Mouse (Mus musculus) right cerebral cortex, postnatal 36 days (tissue): ENCODE measurements around the gene Pcdh19.
"Not testable (repeated sequence)": the region's sequence is repeated elsewhere in the genome, so short reads cannot be mapped to it uniquely, and the experiment has no call there.

Experiments
- DNase-seq, 2 experiments: peaks; one replicate each; pipeline ENCODE4 v3.0.0; 2022; ENCODE audit warnings: low spot score in 2 of 2, mixed read lengths in 1 of 2

Gene Pcdh19

DNA sequence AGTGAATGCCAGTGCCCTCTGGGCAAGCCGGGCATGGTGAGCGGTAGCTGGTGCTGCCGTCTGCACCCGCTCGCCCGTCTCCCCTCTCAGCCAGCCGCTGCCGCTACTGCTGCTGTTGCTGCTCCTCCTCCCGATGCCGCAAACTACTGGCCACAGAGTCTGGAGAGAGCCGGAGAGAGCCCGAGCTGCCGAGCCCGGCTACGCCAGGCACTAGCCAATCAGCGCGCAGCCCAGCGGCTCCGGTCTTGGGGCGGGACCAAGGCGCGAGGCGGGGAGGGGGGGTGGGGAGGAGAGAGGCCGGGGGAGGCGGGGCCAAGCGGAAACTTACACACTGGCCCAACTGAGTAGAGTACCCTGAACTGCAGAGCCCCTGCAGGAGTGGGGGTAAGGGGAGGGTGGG lies at the start of gene Pcdh19:
Gene Pcdh19 (minus strand): TSS at position 148 of the 400 bp plus-strand sequence.
- DNase-seq = peak; percentile 67 to 73

DNA sequence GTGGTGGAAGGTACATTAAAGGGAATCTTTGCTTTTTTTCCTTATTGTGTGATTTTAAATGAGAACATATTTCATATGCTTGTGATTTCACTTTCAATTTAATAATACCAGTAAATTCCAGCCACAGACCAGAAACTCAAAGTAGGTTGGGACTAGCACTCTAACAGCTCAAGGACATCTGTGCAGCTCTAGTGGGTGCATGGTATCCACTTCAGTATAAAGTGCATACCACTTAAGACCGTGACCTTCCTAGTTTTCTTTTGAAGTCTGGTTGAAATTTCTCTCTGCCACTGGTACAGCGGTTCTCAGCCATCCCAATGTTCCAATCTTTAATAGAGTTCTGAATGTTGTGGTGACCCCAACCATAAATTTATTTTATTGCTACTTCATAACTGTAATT lies 47.1 kb upstream of the Pcdh19 start:
- no peak for DNase-seq

DNA sequence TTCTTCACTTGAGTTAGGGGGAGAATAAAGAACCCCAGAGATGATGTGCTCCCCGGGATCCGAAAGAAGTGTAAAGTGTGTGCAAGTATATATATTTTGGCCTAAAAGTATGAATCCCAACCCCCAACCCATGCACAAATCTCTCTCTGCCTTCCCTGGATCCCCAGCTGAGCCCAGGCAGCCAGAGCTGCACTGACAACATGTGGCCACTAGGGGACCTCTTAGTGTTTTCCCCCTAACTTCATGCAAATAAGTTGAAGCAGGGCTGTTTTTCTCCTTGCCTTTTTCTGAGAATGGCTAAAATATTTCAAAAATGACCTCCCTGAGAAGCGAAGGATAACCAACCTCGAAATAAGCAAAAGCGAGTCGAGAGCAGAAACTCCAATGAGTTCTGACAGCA lies 46.2 kb upstream of the Pcdh19 start:
- DNase-seq = peak in 1 of 2 experiments; percentile 1

DNA sequence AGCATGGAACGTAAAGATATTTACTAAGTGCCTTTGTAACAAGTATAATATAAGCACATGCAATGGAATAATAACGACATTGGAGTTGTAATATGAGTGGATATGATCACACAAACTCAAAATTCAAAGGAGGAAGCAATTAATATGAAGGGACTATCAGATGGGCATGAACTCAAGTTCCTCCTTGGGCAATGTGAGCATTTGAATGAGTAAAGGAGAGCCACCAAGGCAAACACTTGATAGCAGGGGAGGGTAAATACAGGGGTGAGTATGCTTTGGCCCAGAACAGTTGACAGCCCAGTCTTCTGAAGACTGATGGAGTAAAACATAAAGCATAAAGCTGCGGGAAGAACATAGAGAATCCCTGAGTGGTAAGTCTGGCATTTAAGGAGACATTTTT lies 32.7 kb upstream of the Pcdh19 start:
- no peak for DNase-seq

DNA sequence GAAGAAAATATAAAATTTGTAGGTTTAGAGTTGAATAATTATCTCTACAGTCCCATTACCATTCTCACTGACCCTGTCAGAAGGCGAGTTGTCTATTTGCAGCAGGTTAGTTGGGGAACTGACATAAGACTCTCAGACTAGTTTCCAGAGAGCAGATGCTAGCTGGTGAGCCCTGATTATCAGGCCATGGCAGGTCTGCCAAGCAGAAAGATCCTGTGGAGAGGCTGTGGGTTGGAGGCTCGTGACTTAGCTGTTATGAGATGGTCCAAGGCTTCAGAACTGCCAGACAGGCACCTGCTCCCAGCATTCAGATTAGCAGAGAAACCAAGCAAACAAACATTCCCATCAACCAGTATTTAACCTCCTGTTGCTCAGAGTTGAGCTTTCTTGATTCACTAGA lies 21.8 kb upstream of the Pcdh19 start:
- no peak for DNase-seq

DNA sequence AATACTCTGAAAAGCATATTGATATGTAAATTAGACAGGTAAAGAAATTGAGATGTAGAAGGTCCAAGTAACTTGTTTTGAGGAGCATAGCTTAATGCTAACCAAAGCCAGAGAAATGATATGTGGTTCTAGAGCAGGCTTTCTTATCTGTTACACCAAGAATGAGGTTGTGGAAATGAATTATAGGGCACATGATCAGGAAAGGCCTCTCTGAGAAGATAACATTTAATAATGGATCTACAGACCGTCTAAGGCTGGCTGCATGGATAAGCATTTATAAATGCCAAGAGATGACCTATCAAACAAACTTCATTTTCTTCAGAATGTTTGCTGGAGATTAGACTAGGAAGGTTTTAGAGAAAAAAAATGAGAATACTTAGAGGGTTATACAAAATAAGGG lies 14.1 kb upstream of the Pcdh19 start:
- no peak for DNase-seq

DNA sequence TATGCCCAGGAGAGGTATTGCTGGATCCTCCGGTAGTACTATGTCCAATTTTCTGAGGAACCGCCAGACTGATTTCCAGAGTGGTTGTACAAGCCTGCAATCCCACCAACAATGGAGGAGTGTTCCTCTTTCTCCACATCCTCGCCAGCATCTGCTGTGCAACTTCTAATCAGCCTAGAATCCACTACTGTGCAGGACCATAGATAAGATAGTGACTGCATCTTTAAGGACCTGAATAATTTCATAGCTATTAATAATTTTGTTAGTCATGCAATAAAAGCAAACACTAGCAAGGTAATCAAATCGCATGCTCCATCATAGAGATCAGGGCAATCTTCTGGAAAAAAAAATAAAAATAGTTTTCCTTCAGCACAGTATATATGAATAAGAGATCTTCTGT lies 9.1 kb upstream of the Pcdh19 start:
- not testable (repeated sequence) for DNase-seq

DNA sequence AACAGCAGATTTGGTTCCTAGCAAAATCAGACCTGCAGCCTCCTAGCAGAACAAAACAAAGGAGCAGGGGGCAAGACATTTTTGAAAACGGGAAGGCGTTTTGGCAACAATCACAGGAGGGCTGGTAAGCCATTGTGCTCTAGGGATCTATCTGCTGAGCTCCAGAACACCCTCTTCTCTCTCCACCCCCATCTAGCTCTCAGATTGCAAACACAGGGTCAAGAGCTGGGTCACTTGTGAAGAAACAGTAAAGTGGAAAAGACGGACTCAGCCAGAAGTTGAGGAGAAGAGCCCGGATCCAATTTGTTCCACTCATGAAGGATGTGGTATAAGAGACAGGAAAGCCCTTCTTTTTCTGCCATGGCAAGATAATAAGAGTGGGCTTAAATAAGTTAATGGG lies 7.7 kb upstream of the Pcdh19 start:
- no peak for DNase-seq

DNA sequence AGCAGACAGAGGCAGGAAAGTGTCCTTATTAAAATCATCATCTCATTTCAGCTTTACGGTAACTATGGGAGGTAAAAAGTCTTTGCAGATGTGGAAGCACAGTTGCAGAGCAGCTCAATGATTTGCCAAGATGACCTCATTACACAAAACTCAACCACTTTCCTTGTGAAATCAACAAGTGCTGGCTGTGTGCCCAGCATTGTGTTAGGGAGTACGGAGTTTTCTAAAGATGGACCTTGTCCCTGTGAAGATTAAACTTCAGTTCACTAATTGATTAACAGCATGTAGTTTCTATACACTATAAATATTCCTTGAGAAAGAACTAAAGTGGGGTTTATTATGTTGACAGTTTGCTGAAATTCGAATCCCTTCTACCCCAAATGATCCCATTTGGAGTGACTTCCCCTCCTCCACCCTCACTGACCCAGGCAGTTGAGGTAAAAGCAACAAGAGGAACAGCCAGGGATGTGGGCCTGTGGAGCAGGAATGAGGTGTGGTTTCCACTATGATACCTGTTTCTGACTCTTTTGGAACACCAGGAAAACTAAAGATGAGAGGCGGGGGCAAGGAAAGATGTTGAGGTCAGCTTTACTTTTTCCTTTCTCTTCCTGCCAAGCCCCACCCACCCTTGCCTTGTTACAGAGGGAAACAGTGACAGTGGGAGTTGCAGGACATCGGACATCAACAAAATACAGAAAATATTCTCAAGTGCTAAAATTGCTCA lies 4.4 kb upstream of the Pcdh19 start:
- no peak for DNase-seq

DNA sequence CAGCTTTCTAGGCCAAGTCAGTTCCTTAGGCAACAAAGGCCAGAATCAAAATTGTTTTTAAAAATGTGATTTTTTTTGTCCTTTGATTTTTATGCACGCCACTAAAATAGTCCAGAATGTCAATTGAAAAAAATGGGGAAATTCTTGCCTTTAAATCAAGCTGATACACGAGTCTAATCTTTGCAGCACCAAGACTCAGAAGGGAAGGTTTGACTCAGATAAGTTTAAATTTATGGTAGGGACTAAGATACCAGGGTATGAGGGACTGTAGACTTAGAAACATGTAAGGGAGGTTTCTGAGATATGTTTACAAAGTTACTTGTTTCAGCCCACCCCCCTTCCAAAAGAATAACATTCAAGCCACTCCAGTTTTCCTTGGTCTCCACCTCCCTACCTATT lies 3.6 kb upstream of the Pcdh19 start:
- DNase-seq = no peak

DNA sequence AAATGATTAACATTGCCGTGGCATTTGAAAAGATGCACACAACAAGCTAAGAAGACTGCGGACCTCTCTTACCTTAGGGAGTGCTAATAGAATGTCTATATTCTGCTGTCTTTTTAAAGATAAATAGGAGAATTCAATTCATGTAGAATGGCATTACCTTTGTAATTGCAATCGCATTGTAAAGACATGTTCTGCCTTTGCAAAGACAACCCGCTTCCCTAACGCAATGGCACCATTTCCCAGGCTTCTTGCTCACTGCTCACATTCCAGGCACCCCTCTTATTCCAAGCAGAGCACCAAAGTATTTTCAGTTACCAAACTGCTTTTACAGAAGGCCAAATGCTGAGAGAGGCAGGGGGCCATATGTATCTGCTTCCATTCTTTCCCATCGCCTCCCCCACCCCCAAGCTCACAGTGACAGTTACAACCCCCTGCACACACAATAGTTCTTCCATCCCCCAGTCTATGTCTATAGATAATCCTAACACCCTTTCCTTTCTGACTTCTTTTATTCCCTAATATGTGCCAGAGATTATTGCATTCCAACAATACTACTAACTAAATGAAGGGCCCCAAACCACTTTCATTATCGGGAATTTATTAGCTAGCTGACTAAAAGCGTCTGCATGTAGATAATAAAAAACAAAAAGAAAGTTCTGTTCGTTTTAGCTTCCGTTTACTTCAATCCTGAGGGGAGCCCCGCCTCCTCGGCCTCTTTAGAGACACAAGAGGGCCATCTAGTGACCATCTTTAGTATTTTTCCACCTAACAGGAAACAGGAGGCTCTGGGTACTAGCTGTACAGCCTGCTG lies 3.0 kb upstream of the Pcdh19 start:
- peak in 1 of 2 experiments; percentile 43 for DNase-seq

DNA sequence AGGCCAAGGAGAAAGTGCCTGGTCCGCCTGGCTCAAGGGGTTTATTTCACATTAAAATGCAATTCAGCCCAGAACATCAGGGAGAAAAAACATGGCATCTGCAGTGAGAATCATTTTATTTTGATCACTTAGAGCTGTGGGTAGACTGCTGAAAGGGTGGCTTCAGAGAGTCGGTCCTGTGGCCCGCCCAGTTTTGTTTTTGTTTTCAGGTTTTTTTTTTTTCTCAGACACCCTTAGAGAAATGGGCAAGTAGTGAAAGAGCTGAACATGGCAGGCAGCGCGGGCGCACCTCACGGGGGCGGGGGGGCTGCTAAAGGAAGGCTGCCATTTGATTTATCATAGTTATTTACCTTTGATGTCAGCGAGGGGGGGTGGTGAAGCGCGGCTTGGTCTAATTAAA lies 2.0 kb upstream of the Pcdh19 start:
- DNase-seq = no peak

DNA sequence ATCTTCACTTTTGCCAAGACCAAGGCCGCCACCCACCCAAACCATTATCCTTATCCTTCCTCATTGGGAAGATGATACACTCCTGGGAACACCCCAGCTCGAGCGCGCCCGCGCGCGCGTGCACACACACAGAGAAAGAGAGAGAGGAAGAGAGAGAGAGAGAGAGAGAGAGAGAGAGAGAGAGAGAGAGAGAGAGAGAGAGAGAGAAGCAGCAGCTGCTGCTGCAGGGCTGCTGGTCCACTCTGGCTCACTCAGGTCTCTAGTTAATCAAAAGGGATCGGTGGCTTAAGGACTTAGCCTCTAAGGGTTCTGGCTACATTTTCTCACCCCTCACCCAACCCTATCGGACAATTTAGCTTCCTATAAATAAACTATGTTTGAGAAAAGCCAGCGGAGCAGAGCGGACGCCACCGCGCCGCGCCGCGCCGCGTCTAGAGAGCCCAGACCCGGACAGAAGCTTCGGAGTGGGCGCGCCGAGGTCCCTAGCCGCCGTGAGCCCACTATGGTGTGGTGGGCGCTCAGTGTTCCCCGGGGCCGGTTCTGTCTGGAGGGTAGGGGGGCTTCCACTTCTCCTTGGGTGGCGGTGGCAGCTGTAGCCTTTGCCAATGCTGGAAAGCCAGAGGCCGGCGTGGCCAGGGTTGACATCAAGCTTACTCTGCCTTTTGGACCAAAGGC lies 926 bp upstream of the Pcdh19 start:
- DNase-seq = no peak

DNA sequence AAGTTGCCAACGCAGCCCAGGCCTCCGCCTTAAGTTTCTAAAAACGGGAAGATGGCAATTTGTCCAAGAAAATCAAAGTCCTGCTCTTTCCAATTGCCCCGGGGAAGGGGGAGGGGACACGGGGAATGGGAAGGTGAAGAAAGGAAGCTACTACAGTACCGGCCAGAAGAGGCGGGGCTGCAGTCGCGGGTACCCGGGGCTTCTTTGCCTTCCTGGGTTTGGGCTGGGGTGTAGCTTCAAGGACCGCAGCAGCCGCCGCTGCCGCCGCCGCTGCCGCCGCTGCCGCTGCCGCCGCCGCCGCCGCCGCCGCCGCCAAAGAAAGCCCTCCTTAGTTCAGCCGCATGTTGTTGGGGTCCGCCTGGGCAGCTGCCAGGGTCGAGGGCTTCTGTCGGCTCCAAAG lies 631 bp downstream of the Pcdh19 start:
- DNase-seq = no peak

DNA sequence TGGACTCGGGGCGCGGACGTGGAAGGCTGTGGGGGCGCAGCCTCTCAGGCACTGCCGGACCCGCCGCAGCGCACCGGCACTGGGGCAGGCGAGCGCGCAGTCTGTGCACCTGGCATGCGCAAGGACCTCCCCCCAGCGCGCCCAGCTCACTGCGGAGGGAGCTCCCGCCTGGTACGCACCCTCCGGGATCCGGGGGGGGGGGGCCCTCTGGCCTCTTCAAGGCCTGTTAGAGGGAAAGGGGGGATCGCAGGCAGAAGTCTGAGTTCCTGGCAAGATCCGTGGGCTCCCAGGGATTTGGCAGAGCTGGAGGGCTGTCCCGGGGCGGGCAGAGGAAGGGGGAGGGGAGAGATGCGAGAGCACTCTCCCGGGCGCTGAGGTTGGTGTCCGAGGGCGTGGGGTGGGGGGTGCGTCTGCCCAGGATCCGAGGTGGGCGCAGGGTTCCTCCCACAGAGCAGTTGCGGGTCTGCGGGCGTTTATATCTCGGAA lies 1.1 kb downstream of the Pcdh19 start:
- DNase-seq = no peak

DNA sequence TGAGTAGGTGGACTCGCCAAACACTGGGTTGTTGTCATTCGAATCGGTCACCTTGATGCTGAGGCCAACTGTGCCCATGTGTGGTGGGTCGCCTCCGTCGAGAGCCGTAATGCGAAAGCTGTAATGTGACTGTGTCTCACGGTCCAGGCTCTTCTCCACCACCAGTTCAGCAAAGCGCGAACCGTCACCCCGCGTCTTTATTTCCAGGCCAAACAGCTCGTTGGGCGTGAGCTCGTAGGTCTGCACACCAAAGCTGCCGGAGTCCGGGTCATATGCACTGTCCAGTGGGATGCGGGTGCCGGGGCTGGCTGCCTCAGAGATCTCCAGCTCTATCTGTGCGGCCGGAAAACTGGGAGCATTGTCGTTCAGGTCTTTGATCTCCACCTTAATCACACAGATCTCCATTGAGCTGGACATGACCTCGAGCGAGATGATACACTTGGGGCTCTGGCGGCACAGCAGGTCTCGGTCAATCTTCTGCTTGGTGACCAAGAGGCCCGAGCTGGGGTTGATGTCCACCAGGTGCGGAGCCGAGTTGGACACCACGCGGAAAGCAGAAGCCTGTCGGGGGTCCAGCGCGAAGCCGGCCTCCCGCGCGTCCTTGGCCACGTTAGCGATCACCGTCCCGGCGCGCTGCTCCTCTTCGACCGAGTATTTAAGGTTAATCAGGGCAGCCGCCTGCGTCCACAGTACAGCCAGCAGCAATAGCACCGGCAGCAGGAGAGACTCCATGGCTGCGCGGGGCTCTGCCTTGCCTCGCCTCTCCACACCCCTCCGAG lies 2.1 kb downstream of the Pcdh19 start:
- DNase-seq = no peak

DNA sequence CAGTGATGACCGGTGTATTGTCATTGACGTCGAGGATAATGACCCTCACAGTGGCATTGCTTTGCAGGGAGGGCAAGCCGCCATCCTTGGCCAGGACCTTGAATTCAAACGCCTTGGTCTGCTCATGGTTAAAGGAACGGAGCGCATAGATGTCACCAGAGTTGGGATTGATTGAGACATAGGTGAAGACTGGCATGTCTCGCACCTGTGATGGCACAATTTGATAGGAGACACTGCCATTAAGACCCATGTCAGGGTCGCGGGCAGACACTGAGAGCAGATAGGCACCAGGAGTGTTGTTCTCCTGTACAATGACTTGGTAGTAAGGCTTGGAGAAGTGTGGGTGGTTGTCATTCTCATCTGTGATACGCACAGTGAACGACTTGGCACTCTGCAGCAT lies 3.2 kb downstream of the Pcdh19 start:
- DNase-seq = no peak

DNA sequence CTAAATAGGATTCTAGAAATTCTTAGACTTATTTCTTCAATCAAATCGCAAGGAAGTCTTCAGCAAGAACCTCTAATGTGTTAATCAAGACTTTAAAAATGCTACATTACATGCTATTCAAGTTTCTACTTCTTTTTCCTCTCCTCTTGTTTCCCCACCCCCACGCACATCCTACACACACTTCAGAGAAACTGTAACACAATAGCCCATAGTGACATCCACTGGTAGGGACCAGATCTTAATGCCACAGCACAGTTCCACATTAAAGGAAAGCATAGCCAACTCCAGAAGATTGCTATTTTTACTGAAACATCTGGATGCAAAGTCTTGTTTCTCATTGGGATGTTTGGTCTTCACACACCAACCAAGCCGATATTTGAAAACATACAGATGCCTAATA lies 4.8 kb downstream of the Pcdh19 start:
- DNase-seq = no peak

DNA sequence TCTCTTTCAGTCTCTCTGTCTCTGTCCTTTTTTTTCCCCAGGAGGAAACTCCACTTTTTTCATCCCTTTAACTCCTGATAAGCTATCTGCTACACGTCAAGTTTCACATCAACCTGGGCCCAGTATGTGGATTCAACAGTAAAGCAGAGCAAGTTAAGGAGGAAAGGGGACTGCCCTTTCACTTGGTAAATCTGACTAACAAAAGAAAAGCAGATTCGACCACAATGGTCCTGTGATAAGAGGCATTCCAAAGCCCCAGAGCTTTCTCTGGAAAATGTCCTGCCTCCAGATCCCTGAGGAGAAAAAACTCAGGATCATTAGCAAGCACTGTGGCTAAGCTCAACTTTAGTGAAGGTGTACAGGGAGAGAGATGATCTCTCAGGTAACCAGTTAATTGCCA lies 13.7 kb downstream of the Pcdh19 start:
- no peak for DNase-seq

DNA sequence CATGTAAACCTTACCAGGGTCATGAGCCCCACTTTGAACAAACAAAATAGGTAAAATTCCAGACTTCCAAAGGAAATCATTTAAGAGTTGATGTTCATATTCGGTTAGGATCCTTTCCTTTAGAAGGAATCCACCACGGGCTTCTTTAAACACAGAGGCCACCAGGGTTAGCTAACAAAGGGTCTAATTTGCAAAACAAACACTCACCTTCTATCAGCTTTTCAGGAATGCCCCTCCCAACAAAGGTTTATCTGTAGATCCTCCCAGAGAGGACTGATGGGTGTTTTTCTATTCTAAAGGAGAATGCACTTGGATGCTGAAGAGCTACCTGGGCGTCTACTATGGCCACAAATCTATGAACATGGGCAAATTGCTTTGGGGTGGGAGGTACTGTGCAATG lies 15.0 kb downstream of the Pcdh19 start:
- no peak for DNase-seq

DNA sequence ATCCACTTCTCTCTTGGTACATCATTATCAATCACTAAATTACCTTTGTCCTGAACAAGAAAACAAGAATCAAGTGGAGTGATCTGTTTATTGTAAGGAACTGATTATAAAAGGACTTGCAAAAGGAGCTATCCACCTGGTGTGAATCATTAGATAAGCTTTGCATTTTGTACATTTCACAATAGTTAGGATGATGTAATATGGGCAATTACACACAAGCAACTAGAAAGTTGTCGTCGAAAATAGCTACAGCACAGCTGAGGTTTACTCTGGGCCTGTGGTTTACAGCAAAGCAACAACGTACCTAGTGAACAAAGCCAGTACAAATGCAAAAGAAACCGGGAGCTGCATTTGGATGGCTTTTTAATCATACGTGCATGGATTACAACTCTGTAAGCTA lies 28.7 kb downstream of the Pcdh19 start:
- DNase-seq = no peak
